Mouse (Mus musculus) midbrain, embryonic 13.5 days (tissue): ENCODE measurements at regions not wholly inside any gene's neighbourhood (a gene's known extent, or its start where the extent isn't known, plus 50 kb on each side); places are given as distances from the start of the nearest gene placed in this dataset.

ENCODE experiments used
- ATAC-seq: fragments of 200-750 bp; cut with Nextera tagmentation; 2 replicates; pipeline ENCODE4 v1.8.0; 2017; ENCODE audit warnings: mild to moderate bottlenecking, moderate TSS enrichment, moderate library complexity
- H3K27ac ChIP-seq: fragments of 300-500 bp; sonication (generic); 2 replicates; pipeline ENCODE4 v1.5.1; 2015; ENCODE audit warnings: inconsistent platforms, mild to moderate bottlenecking, moderate library complexity
- H3K27me3 ChIP-seq: fragments of 300-500 bp; sonication (generic); 2 replicates; pipeline ENCODE4 v1.6.1; 2015; ENCODE audit warnings: mild to moderate bottlenecking, inconsistent platforms
- H3K36me3 ChIP-seq: fragments of 300-500 bp; sonication (generic); 2 replicates; pipeline ENCODE4 v1.6.1; 2015; ENCODE audit warnings: mild to moderate bottlenecking, inconsistent platforms
- H3K4me1 ChIP-seq: fragments of 300-500 bp; sonication (generic); replicated peaks from 2 replicates; pipeline ENCODE4 v1.6.1; 2015; ENCODE audit warnings: inconsistent platforms
- H3K4me2 ChIP-seq: fragments of 300-500 bp; sonication (generic); replicated peaks from 2 replicates; pipeline ENCODE4 v1.6.1; 2015; ENCODE audit warnings: moderate library complexity, mild to moderate bottlenecking, inconsistent platforms
- H3K4me3 ChIP-seq: fragments of 300-500 bp; sonication (generic); replicated peaks from 2 replicates; pipeline ENCODE4 v1.5.1; 2015; ENCODE audit warnings: mild to moderate bottlenecking, inconsistent platforms
- H3K9ac ChIP-seq: fragments of 300-500 bp; sonication (generic); replicated peaks from 2 replicates; pipeline ENCODE4 v1.6.1; 2015; ENCODE audit warnings: mild to moderate bottlenecking, inconsistent platforms
- H3K9me3 ChIP-seq: fragments of 300-500 bp; sonication (generic); 2 replicates; pipeline ENCODE4 v1.6.1; 2016; ENCODE audit warnings: mild to moderate bottlenecking, inconsistent platforms
- WGBS: fragments of 180-500 bp; shearing (Covaris S2); methylation state at CpG from one replicate; pipeline ENCODE4 v1.1.7; 2015; 5-methylcytosine and 5-hydroxymethylcytosine counted together

GRCm38 (mm10) chr6:6455566-6455965 is 122.9 kb downstream of the Sem1 start:
- no peak overlapping the region for H3K4me2 ChIP-seq
- H3K4me3 ChIP-seq = no peak overlapping the region
- H3K9ac ChIP-seq = no peak overlapping the region
- 75% methylated on average over 5 of the region's 5 CpGs for WGBS
- H3K36me3 ChIP-seq = no peaks in the 10 kb centered on the region
- no peak overlapping the region for H3K27ac ChIP-seq
- no peaks in the 10 kb centered on the region for H3K27me3 ChIP-seq
- ATAC-seq = no peak
- peaks cover 7% of the 10 kb centered on the region for H3K4me1 ChIP-seq
- no peaks in the 10 kb centered on the region for H3K9me3 ChIP-seq

- H3K9ac ChIP-seq = no peak overlapping the region
- WGBS = 56% methylated on average over 2 of the region's 2 CpGs
- H3K36me3 ChIP-seq = no peaks in the 10 kb centered on the region
- no peak overlapping the region for H3K4me3 ChIP-seq
- no peaks in the 10 kb centered on the region for H3K9me3 ChIP-seq
- no peaks in the 10 kb centered on the region for H3K27me3 ChIP-seq
- ATAC-seq = no peak
- no peak overlapping the region for H3K27ac ChIP-seq
- H3K4me2 ChIP-seq = no peak overlapping the region
- H3K4me1 ChIP-seq = peaks cover under 1% of the 10 kb centered on the region
These were observed 124.1 kb downstream of the Sem1 start for GRCm38 (mm10) chr6:6454396-6454795.

DNA sequence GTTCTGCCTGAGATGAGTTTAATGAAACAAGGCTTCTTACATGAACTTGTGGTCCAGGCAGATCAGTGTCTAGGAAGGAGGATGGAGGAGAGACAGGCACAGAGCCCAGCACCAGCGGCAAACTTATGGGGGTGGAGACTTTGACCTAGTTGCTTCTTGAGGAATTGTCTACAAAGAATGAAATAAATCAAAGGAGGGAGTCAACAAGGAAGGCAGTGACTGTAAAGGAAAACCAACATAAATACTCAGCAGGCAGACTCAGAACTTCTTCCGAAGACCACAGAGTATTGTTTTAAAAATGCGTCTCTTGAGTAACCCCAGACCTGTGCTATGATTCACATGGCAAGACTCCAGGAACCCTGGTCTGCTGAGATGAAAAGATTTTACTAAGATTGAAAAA is 143.6 kb downstream of the Sem1 start:
- Histone ChIP-seq H3K9me3 (no peaks in the 10 kb centered on the region), H3K27me3 (no peaks in the 10 kb centered on the region), H3K27ac (no peak overlapping the region), H3K36me3 (no peaks in the 10 kb centered on the region), H3K4me3 (no peak overlapping the region), H3K4me1 (no peaks in the 10 kb centered on the region), H3K9ac (no peak overlapping the region), H3K4me2 (no peak overlapping the region)
- 87% methylated on average over 3 of the region's 3 CpGs for WGBS
- no peak for ATAC-seq

DNA sequence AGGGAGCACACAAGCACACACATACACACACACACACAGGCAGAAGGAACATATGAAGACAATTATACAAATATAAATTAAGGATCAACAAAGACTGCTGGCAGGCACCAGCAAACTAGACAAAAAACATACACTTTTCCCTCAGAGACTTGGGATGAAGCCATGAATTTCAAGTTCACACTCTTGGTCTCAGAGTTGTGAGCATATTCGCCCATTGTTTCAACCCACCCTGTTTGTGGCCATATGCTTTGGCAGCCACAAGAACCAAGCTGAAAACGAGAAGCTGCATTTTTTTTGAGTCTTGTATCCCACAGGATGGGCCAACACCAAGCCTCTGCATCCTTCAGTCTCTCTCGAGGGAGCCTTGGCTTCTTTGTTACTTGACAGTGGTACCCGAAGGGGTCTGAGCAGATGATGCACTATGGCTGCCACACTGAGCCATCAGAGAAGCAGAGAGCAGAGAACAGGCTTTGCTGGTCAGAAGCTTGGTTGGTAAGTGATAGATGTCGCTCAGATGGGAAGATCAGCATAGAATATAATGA is 144.1 kb downstream of the Sem1 start:
- H3K4me1 ChIP-seq = no peaks in the 10 kb centered on the region
- no peak for ATAC-seq
- no peak overlapping the region for H3K4me3 ChIP-seq
- H3K9ac ChIP-seq = no peak overlapping the region
- WGBS = 79% methylated on average over 5 of the region's 5 CpGs
- H3K27me3 ChIP-seq = no peaks in the 10 kb centered on the region
- no peaks in the 10 kb centered on the region for H3K36me3 ChIP-seq
- H3K9me3 ChIP-seq = no peaks in the 10 kb centered on the region
- H3K27ac ChIP-seq = no peak overlapping the region
- H3K4me2 ChIP-seq = no peak overlapping the region

GRCm38 (mm10) chr6:6433179-6433578 is 145.3 kb downstream of the Sem1 start:
- Histone ChIP-seq H3K27me3 (no peaks in the 10 kb centered on the region), H3K4me3 (no peak overlapping the region), H3K27ac (no peak overlapping the region), H3K36me3 (no peaks in the 10 kb centered on the region), H3K9ac (no peak overlapping the region), H3K9me3 (no peaks in the 10 kb centered on the region), H3K4me2 (no peak overlapping the region), H3K4me1 (no peaks in the 10 kb centered on the region)
- no peak for ATAC-seq
- 88% methylated on average over 6 of the region's 6 CpGs for WGBS

GRCm38 (mm10) chr6:6414654-6415610 is 163.5 kb downstream of the Sem1 start:
- no peaks in the 10 kb centered on the region for H3K27me3 ChIP-seq
- no peak overlapping the region for H3K4me2 ChIP-seq
- H3K27ac ChIP-seq = no peak overlapping the region
- WGBS = 85% methylated on average over 9 of the region's 9 CpGs
- H3K36me3 ChIP-seq = no peaks in the 10 kb centered on the region
- ATAC-seq = no peak
- H3K4me1 ChIP-seq = no peaks in the 10 kb centered on the region
- H3K9me3 ChIP-seq = no peaks in the 10 kb centered on the region
- no peak overlapping the region for H3K4me3 ChIP-seq
- H3K9ac ChIP-seq = no peak overlapping the region

DNA sequence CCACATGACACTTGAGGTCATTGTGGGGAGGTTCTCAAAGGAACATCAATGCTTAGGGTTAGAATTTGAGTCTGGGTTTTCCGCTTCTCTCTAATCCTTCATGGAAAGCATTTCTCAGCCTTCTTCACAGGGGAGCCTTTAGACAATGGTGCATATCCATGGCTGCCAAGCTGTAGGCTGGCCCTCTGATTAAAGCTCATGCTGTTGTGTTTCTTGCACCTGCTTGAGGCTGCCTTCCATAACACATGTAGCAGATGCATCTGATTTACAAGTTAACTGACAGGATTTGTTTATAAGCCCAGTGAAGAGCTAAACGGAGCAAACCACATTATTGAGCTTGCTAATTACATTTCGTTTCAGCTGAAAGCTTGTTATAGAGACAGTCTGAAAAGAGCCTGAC is 180.5 kb downstream of the Sem1 start:
- no peak for ATAC-seq
- 36% methylated on average over 3 of the region's 3 CpGs for WGBS
- Histone ChIP-seq H3K27ac (no peak overlapping the region), H3K27me3 (no peaks in the 10 kb centered on the region), H3K9me3 (no peaks in the 10 kb centered on the region), H3K36me3 (no peaks in the 10 kb centered on the region), H3K4me1 (no peaks in the 10 kb centered on the region; the same call in 1 of the 2 replicates), H3K9ac (no peak overlapping the region), H3K4me3 (no peak overlapping the region), H3K4me2 (no peak overlapping the region)

DNA sequence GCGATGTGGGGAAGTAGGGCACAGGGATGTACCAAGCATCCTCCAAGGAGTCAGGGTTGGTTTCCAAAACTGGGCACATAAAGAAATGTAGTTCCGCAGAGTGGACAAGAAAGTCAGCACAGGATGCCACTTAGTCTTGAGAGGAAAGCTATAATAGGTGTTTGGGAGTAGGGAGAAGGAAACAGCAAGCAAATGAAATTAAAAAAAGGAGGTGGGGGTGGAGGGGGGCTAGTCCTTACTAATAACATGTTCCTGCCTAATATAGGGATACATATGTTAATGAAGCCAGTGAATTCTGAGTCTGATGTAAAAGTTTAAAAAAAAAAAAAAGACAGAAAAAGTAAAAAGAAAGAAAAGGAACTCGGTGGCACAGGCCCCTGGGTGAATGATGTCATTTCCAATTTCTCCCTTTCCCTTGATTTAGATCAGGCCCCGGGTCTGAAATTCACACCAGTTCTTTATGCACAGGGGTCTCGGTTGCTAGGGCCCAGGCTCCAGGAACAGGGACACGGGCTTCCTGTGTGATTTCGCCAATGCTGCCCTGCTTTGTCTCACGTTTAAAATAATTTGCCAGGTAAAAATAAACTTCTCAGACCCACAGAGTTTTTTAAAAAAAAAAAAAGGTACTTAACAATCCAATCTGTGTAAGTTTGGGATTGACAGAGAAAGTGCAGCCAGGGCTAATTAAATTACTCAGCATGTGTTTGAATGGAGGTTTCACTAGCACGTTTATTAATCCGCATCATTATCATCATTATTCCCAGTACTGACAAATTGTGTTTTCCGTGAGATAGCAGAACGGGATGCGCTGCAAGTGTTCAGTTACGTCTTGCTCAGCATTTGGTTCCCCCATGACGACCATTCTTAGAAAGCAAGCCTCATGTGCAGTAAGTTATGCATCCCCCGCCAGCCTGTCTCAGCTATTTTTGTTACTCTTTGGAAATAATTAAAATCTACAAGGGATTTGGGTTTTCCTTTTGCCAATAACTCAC is 172.8 kb upstream of the Slc25a13 start:
- peak; percentile 4; the same call in 1 of the 2 replicates for ATAC-seq
- no peak overlapping the region for H3K4me2 ChIP-seq
- no peaks in the 10 kb centered on the region for H3K36me3 ChIP-seq
- no peaks in the 10 kb centered on the region for H3K9me3 ChIP-seq
- no peak overlapping the region for H3K4me3 ChIP-seq
- 51% methylated on average over 16 of the region's 16 CpGs for WGBS
- H3K4me1 ChIP-seq = peaks cover 21% of the 10 kb centered on the region
- no peaks in the 10 kb centered on the region for H3K27me3 ChIP-seq
- H3K27ac ChIP-seq = no peak overlapping the region
- H3K9ac ChIP-seq = no peak overlapping the region

- H3K4me1 ChIP-seq = peaks cover 21% of the 10 kb centered on the region
- peak; percentile 79; the same call in 1 of the 2 replicates for ATAC-seq
- no peak overlapping the region for H3K27ac ChIP-seq
- no peak overlapping the region for H3K4me3 ChIP-seq
- no peaks in the 10 kb centered on the region for H3K36me3 ChIP-seq
- H3K4me2 ChIP-seq = no peak overlapping the region
- no peaks in the 10 kb centered on the region for H3K9me3 ChIP-seq
- no peaks in the 10 kb centered on the region for H3K27me3 ChIP-seq
- 12% methylated on average over 5 of the region's 5 CpGs for WGBS
- no peak overlapping the region for H3K9ac ChIP-seq
These were observed 172.0 kb upstream of the Slc25a13 start for GRCm38 (mm10) chr6:6388835-6389440.

- H3K27ac ChIP-seq = no peak overlapping the region
- no peak overlapping the region for H3K9ac ChIP-seq
- no peaks in the 10 kb centered on the region for H3K27me3 ChIP-seq
- no peak for ATAC-seq
- no peaks in the 10 kb centered on the region for H3K36me3 ChIP-seq
- H3K9me3 ChIP-seq = no peaks in the 10 kb centered on the region
- H3K4me3 ChIP-seq = no peak overlapping the region
- H3K4me2 ChIP-seq = no peak overlapping the region
- WGBS = 85% methylated on average over 5 of the region's 5 CpGs
- H3K4me1 ChIP-seq = peaks cover 21% of the 10 kb centered on the region
These were observed 170.6 kb upstream of the Slc25a13 start for GRCm38 (mm10) chr6:6387571-6387970.

GRCm38 (mm10) chr6:6384971-6385370 is 168.0 kb upstream of the Slc25a13 start:
- 0 out of 2 replicates have a peak, but pooled peaks have one; percentile 41 for ATAC-seq
- Histone ChIP-seq H3K27me3 (no peaks in the 10 kb centered on the region), H3K9ac (no peak overlapping the region), H3K4me1 (peaks cover 17% of the 10 kb centered on the region), H3K9me3 (no peaks in the 10 kb centered on the region), H3K36me3 (no peaks in the 10 kb centered on the region), H3K4me3 (no peak overlapping the region), H3K27ac (no peak overlapping the region), H3K4me2 (no peak overlapping the region)
- 41% methylated on average over 7 of the region's 7 CpGs for WGBS
